Mouse (Mus musculus) thymus, adult 2 months (tissue): ENCODE data around the gene Gpr55.

Experiments
- CTCF ChIP-seq: fragments of 200-500 bp; IDR thresholded peaks from 2 replicates; pipeline ENCODE4 v1.5.1; 2012; ENCODE audit warnings: mild to moderate bottlenecking, control low read depth, low read length, moderate library complexity, borderline replicate concordance; ENCODE audit not compliant: control insufficient read depth, poor library complexity, insufficient read depth; ENCODE audit errors: extremely low read depth
- POLR2A ChIP-seq: fragments of 200-500 bp; IDR thresholded peaks from 2 replicates; pipeline ENCODE4 v1.6.1; 2012; ENCODE audit warnings: mild to moderate bottlenecking, low read length, control low read depth, moderate library complexity; ENCODE audit not compliant: control insufficient read depth, poor library complexity, insufficient read depth; ENCODE audit errors: extremely low read depth

DNA sequence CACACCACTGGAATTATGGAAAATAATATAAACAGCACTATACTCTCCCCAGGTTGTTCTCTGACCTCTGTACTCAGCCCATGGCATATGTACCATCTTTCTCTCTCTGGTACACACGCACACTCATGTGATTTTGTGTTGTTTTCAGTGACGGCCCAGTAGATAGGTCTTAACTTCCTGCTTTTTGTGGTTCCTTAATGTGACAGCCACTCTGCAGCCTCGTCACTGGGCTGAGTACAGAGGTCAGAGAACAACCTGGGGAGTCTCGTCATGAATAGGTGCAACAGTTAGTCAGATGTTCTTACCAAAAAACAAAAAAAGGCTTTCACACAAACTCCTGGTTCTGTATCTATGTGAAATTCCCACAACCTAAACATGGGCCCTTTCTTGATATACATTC, 27.5 kb upstream of the Gpr55 start:
- TF ChIP-seq CTCF (no peak), POLR2A (no peak)
